Mouse (Mus musculus) layer of hippocampus, adult 2 months (tissue): ENCODE measurements around the gene Per1. TPM values are rescaled to one million over a fixed set of nuclear protein-coding genes. Genes with fewer than 3 reads are reported as not detected.
A peak's percentile ranks its signal among the peaks of the same experiment; 100 is the strongest.

Experiments
- DNase-seq, 2 experiments: peaks; one replicate each; pipeline ENCODE4 v3.0.0; 2022; ENCODE audit warnings: low spot score in 2 of 2
- H3K27ac ChIP-seq: fragments of 200-600 bp; 2 replicates; pipeline ENCODE4 v1.8.1; 2022
- H3K4me3 ChIP-seq: fragments of 200-600 bp; 2 replicates; pipeline ENCODE4 v1.8.1; 2022; ENCODE audit warnings: mild to moderate bottlenecking
- CTCF ChIP-seq: fragments of 200-600 bp; conservative IDR thresholded peaks from 2 replicates; pipeline ENCODE4 v1.8.1; 2022; ENCODE audit warnings: antibody characterized with exemption, mild to moderate bottlenecking, moderate library complexity
- total RNA-seq, 2 experiments: library from RNA; stranded (reverse); gene quantifications; 2 replicates each; pipeline ENCODE4 v1.2.3; 2021

The Per1 gene
- total RNA-seq, 2 experiments from 2014 or later = 83.4 to 95.2 TPM

- H3K4me3 ChIP-seq = peak within 1 kb of the TSS; percentile 98
- TF ChIP-seq CTCF = no peak
- H3K27ac ChIP-seq = peak within 1 kb of the TSS; percentile 97
- DNase-seq = peak; percentile 94 to 98
Measured at GRCm38 (mm10) chr11:69059357-69059974, 35.6 kb upstream of the Per1 start, which contains the start of gene Borcs6. Borcs6 (plus strand) TSS chr11:69059717.

- peak overlapping the region; percentile 97 for H3K27ac ChIP-seq
- peak overlapping the region; percentile 98 for H3K4me3 ChIP-seq
- DNase-seq = peak in 1 of 2 experiments; percentile 37
- no peak for TF ChIP-seq CTCF
Measured at GRCm38 (mm10) chr11:69059975-69060411, 35.0 kb upstream of the Per1 start.

GRCm38 (mm10) chr11:69060448-69061254 lies 34.4 kb upstream of the Per1 start:
- peak in 1 of 2 experiments; percentile 23 for DNase-seq
- no peak for TF ChIP-seq CTCF
- Histone ChIP-seq H3K27ac (peak overlapping the region; percentile 97), H3K4me3 (peak overlapping the region; percentile 98)

DNA sequence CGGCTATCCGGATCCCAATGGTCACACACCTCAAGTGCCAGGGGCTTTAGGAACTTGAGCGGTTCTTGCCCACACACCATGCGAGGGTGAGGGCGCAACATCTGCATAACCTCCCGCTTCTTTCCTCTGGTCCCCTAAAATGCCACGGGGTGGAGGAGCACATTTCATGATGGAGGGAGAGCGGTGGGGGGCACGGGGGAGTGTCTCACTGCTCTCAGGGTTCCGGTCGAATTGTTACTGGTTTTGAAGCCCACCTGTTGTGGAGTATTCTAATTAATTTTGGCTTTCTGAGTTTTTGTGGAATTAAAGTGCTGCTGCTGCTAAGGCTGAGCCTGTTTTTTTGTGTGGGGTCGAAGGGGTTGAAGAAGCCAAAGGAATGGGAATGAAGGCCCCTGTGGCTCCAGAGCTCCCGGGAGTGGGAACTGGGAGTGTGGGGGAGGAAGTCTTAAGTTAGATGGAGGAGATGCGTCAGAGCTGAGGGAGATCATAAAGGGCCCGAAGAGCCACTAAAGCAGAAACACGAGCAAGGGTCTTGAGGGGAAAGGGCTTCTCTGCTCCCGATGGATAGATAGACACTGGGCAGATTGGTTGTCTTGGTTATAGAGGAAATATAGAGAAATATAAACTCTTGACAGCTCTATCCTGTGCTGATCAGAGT lies 33.6 kb upstream of the Per1 start:
- Histone ChIP-seq H3K4me3 (peak overlapping the region; percentile 98), H3K27ac (peak overlapping the region; percentile 97)
- no peak for TF ChIP-seq CTCF
- DNase-seq = no peak

DNA sequence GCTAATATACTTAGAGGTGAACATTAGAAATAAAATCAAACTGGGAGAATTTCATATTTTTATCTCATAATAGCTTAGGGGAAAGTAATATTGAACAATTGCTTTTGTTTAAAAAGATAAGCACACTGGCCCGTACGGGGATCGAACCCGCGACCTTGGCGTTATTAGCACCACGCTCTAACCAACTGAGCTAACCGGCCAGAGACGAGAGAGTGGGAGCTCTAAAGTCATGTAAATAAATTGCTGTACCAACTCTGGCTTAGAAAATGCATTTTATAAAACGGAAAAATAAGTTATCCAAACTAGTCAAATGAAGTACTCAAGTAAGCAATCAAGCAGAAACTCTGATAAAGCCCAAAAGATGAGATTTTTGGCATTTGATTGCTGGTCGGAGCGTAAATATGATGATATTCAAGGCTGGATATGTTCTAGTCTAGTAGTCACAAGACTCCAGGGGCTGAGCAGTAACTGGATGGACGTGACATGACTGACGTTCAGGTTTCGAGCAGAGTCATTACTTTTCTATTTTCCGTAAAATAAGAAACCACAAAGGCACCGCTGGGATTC lies 32.7 kb upstream of the Per1 start:
- TF ChIP-seq CTCF = no peak
- Histone ChIP-seq H3K27ac (peak overlapping the region; percentile 87), H3K4me3 (peak overlapping the region; percentile 68)
- DNase-seq = peak in 1 of 2 experiments; percentile 82

DNA sequence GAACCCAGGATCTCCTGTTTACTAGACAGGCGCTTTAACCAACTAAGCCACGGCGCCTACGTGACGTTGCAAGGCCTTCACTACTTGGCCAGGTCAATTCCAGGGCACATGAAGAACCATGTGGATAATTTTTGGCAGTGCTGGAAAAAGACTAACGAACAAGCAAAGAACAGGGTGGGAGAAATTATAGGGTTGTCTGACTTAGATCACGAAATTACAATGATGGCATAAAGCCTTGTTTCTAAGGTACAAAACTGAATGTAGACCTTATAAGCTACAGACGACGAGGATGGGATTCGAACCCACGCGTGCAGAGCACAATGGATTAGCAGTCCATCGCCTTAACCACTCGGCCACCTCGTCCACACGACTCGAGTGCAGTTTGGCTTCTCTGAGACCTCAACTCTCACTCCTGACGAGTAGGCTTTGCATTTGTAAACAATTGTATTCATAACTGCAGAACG lies 32.2 kb upstream of the Per1 start:
- H3K27ac ChIP-seq = peak overlapping the region; percentile 87

DNA sequence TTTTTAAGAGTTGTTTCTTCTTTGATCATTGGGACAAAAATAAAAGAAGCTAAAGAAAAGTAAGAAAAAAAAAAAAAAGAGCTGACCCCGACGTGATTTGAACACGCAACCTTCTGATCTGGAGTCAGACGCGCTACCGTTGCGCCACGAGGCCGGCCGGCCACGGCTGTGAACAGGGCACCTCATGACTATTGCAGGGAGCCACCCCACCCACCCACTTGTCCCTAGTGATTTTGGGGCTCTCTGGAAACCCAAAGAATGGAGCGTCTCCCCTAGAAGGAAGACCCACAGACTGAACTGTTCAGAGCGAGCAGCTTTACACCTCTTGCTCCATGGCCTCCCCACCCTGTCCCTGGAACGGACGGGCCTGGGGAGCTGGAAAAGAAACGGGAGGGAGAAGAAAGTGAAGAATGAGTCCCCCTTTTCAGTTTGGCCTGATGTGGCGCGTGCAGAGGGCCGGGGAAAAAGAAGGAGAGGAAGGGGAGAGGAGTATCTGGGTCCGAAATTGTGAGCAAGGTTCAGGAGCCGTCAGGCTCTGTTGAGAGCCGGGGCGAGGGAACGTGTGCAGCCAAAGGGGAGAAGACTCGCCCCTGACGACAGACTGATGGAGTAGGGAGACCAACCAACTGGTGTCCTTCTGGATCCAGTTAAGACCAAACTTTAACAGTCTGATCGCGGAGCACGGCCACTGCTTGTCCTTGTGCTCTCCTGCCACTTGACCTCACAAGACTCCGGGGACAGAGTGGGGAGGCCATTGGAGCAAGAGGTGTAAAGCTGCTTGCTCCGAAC lies 31.4 kb upstream of the Per1 start:
- Histone ChIP-seq H3K4me3 (peak overlapping the region; percentile 68), H3K27ac (peak overlapping the region; percentile 87)
- TF ChIP-seq CTCF = no peak
- DNase-seq = peak in 1 of 2 experiments; percentile 82

More for the DNA sequence above, 32.2 kb upstream of the Per1 start:
- peak overlapping the region; percentile 68 for H3K4me3 ChIP-seq
- TF ChIP-seq CTCF = no peak
- DNase-seq = peak; percentile 93 to 97

- H3K27ac ChIP-seq = peak overlapping the region; percentile 69
- H3K4me3 ChIP-seq = peak overlapping the region; percentile 68
- no peak for DNase-seq
- TF ChIP-seq CTCF = no peak
Measured at GRCm38 (mm10) chr11:69064259-69065133, 30.5 kb upstream of the Per1 start.

DNA sequence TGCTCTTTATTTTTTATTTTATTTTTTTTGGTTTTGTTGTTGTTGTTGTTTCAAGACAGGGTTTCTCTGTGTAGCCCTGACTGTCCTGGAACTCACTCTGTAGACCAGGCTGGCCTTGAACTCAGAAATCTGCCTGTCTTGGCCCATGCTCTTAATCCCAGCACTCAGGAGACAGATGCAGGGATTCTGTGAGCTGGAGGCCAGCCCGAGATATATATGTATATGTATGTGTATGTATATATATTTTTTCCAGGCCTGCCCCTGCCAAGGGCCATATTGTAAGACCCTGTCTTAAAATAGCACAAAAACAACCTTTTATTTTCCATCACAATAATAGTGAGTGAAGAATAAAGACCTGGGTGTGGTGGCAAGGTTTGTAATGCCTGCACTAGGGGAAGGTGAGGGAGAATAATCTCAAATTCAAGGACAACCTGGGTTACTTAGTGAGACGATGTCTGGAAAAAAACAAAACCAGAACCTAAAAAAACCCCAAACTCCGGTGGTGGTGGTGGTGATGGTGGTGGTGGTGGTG lies 29.6 kb upstream of the Per1 start:
- DNase-seq = no peak
- H3K4me3 ChIP-seq = no peak overlapping the region
- TF ChIP-seq CTCF = no peak
- no peak overlapping the region for H3K27ac ChIP-seq

DNA sequence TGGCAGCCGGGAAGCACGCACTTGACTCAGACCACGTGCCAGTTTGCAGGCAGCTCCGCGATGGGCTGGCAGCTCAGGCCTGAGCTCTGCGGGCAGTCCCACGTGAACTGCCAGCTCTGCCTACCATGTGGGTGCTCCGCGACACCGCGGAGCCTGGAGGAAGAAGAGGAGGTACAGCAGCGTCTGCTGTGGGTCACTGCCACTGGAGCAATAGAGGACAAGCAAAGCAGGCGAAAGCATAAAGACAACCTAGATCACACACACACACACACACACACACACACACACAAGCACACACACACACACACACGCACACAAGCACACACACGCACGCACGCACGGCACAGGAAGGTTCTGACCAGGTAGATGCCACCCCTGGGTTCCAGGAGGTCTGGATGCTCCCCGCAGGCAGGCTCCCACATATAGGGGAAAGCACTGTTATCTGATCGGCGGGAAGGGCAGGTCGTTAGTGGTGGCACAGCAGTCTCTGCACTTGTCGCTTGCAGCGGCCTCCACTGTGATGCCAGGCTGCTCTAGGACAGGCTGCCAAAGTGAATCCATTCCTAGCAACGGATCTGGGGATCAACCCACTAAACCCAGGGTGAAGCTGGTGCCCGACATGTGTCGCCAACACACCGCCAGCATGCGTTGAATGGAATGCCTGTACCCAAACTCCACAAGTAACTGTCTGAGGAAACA lies 28.7 kb upstream of the Per1 start:
- DNase-seq = no peak
- no peak for TF ChIP-seq CTCF
- Histone ChIP-seq H3K4me3 (peak overlapping the region; percentile 31), H3K27ac (peak overlapping the region; percentile 84)
